Mouse (Mus musculus): ENCODE measurements around the gene Ier3. TPM values are rescaled to one million over a fixed set of nuclear protein-coding genes. Genes with fewer than 3 reads are reported as not detected.

Ier3 gene
- polyA plus RNA-seq, 1 experiment, result 28.4 TPM

DNA sequence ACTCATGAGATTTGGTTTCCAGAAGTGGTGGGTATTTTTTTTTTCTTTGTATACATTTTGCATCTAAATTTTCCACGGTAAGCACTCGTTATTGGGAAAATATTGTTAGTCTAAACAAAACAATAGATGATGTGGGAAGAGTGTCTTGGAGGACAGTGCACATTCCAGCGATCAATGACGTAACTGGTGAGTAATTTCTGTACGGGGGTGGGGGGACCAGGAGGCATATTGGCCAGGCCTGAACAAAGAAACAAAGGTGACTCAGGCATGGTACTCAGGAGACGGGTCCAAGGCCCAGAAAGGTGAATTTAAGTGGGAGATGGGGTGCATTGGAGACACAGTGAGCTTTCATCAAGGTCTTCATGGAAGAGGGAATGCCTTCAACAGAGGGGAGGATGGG, 25.8 kb upstream of the Ier3 start:
- no peak overlapping the region for H3K4me3 ChIP-seq (ENCODE audit: insufficient read depth, low read depth, low read length)
- no peaks in the 10 kb centered on the region for H3K36me3 ChIP-seq (ENCODE audit: control insufficient read depth, insufficient read depth, low read length)
- TF ChIP-seq POLR2A (IDR thresholded peaks at IDR 0.05; ENCODE audit: low read depth, low read length) (no peak), CTCF (conservative IDR thresholded peaks at IDR 0.05; ENCODE audit: insufficient read depth, insufficient read length, low read depth, low read length) (no peak)
- WGBS, result 80% methylated on average over 6 of the region's 6 CpGs
- DNase-seq, result no peak
- H3K27ac ChIP-seq (ENCODE audit: insufficient read depth, low read depth, low read length), result no peak overlapping the region
- H3K4me1 ChIP-seq (ENCODE audit: control insufficient read depth, insufficient read depth, low read length), result no peaks in the 10 kb centered on the region
- no peaks in the 10 kb centered on the region for H3K27me3 ChIP-seq (replicated peaks; ENCODE audit: control insufficient read depth, insufficient read depth, low read length)

DNA sequence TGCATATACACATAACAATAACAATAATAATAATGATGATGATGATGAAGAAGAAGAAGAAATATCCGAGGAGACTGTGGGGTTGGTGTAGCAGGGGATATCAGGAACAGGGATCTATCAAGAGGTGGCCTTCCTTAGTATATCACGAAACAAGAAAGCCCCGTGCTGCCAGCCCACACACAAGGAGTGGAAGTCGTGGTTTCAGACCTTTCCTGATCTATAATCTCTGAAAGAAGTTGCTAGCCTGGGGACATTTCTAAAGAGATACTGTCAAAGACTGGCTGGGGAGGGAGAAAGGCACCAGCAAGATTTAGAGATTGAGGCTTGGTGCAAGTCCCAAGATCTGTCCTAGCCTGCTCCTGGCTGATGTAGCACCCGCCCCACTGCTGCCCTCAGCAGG, 24.6 kb upstream of the Ier3 start:
- WGBS, result 73% methylated on average over 5 of the region's 5 CpGs
- TF ChIP-seq CTCF (conservative IDR thresholded peaks at IDR 0.05; ENCODE audit: insufficient read depth, insufficient read length, low read depth, low read length) (no peak), POLR2A (IDR thresholded peaks at IDR 0.05; ENCODE audit: low read depth, low read length) (no peak)

GRCm38 (mm10) chr17:35800905-35801304, 20.6 kb upstream of the Ier3 start:
- 90% methylated on average over 2 of the region's 2 CpGs for WGBS
- H3K27me3 ChIP-seq (replicated peaks; ENCODE audit: control insufficient read depth, insufficient read depth, low read length), result no peaks in the 10 kb centered on the region
- H3K4me1 ChIP-seq (ENCODE audit: control insufficient read depth, insufficient read depth, low read length), result peaks cover 11% of the 10 kb centered on the region
- TF ChIP-seq POLR2A (IDR thresholded peaks at IDR 0.05; ENCODE audit: low read depth, low read length) (no peak), CTCF (conservative IDR thresholded peaks at IDR 0.05; ENCODE audit: insufficient read depth, insufficient read length, low read depth, low read length) (no peak)
- H3K4me3 ChIP-seq (ENCODE audit: insufficient read depth, low read depth, low read length), result no peak overlapping the region
- DNase-seq, result no peak
- no peaks in the 10 kb centered on the region for H3K36me3 ChIP-seq (ENCODE audit: control insufficient read depth, insufficient read depth, low read length)
- no peak overlapping the region for H3K27ac ChIP-seq (ENCODE audit: insufficient read depth, low read depth, low read length)

More for the DNA sequence above, 24.6 kb upstream of the Ier3 start:
- Histone ChIP-seq H3K27ac (ENCODE audit: insufficient read depth, low read depth, low read length) (no peak overlapping the region), H3K4me3 (ENCODE audit: insufficient read depth, low read depth, low read length) (no peak overlapping the region), H3K4me1 (ENCODE audit: control insufficient read depth, insufficient read depth, low read length) (no peaks in the 10 kb centered on the region), H3K27me3 (replicated peaks; ENCODE audit: control insufficient read depth, insufficient read depth, low read length) (no peaks in the 10 kb centered on the region), H3K36me3 (ENCODE audit: control insufficient read depth, insufficient read depth, low read length) (no peaks in the 10 kb centered on the region)
- DNase-seq, result no peak

DNA sequence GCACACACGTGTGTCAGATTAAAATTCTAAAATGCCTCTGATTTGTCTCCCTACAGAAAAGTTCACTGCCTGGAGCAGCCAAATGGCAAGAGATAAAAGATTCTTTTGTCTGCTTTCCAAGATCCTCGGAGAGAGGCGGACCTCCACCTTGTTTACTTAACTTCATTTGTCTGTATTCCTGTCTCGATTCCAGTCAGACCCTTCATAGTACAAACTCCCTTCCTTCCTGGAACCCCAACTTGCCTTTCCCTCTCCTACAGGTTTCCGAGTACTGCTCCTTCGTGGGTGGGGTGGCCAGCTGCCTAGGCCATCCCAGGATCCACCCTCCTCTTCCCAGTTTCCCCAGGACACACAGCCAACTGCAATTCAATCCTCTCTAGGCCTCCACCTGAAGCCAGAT, 18.5 kb upstream of the Ier3 start:
- H3K27me3 ChIP-seq (replicated peaks; ENCODE audit: control insufficient read depth, insufficient read depth, low read length), result no peaks in the 10 kb centered on the region
- no peaks in the 10 kb centered on the region for H3K36me3 ChIP-seq (ENCODE audit: control insufficient read depth, insufficient read depth, low read length)
- WGBS, result 67% methylated on average over 6 of the region's 6 CpGs
- no peak overlapping the region for H3K27ac ChIP-seq (ENCODE audit: insufficient read depth, low read depth, low read length)
- peaks cover 11% of the 10 kb centered on the region for H3K4me1 ChIP-seq (ENCODE audit: control insufficient read depth, insufficient read depth, low read length)
- peak; percentile 67 for DNase-seq
- TF ChIP-seq CTCF (conservative IDR thresholded peaks at IDR 0.05; ENCODE audit: insufficient read depth, insufficient read length, low read depth, low read length), result no peak
- TF ChIP-seq POLR2A (IDR thresholded peaks at IDR 0.05; ENCODE audit: low read depth, low read length), result no peak
- no peak overlapping the region for H3K4me3 ChIP-seq (ENCODE audit: insufficient read depth, low read depth, low read length)

GRCm38 (mm10) chr17:35803858-35804399, 17.6 kb upstream of the Ier3 start:
- TF ChIP-seq CTCF (conservative IDR thresholded peaks at IDR 0.05; ENCODE audit: insufficient read depth, insufficient read length, low read depth, low read length) (no peak), POLR2A (IDR thresholded peaks at IDR 0.05; ENCODE audit: low read depth, low read length) (no peak)
- Histone ChIP-seq H3K36me3 (ENCODE audit: control insufficient read depth, insufficient read depth, low read length) (no peaks in the 10 kb centered on the region), H3K27me3 (replicated peaks; ENCODE audit: control insufficient read depth, insufficient read depth, low read length) (no peaks in the 10 kb centered on the region), H3K4me3 (ENCODE audit: insufficient read depth, low read depth, low read length) (no peak overlapping the region), H3K27ac (ENCODE audit: insufficient read depth, low read depth, low read length) (no peak overlapping the region), H3K4me1 (ENCODE audit: control insufficient read depth, insufficient read depth, low read length) (peaks cover 11% of the 10 kb centered on the region)
- 38% methylated on average over 4 of the region's 4 CpGs for whole genome bisulfite sequencing
- DNase-seq, result peak; percentile 65

- TF ChIP-seq CTCF (conservative IDR thresholded peaks at IDR 0.05; ENCODE audit: insufficient read depth, insufficient read length, low read depth, low read length) (no peak), POLR2A (IDR thresholded peaks at IDR 0.05; ENCODE audit: low read depth, low read length) (no peak)
- Histone ChIP-seq H3K4me3 (ENCODE audit: insufficient read depth, low read depth, low read length) (no peak overlapping the region), H3K27me3 (replicated peaks; ENCODE audit: control insufficient read depth, insufficient read depth, low read length) (no peaks in the 10 kb centered on the region), H3K27ac (ENCODE audit: insufficient read depth, low read depth, low read length) (peak overlapping the region; percentile 94), H3K4me1 (ENCODE audit: control insufficient read depth, insufficient read depth, low read length) (peaks cover 18% of the 10 kb centered on the region; the same call in 1 of the 2 replicates), H3K36me3 (ENCODE audit: control insufficient read depth, insufficient read depth, low read length) (no peaks in the 10 kb centered on the region)
- DNase-seq, result peak; percentile 84
- WGBS, result 41% methylated on average over 9 of the region's 9 CpGs
Measured at GRCm38 (mm10) chr17:35808073-35808472, 13.4 kb upstream of the Ier3 start.

- Histone ChIP-seq H3K36me3 (ENCODE audit: control insufficient read depth, insufficient read depth, low read length) (no peaks in the 10 kb centered on the region), H3K27me3 (replicated peaks; ENCODE audit: control insufficient read depth, insufficient read depth, low read length) (no peaks in the 10 kb centered on the region), H3K4me1 (ENCODE audit: control insufficient read depth, insufficient read depth, low read length) (peaks cover 24% of the 10 kb centered on the region), H3K4me3 (ENCODE audit: insufficient read depth, low read depth, low read length) (no peak overlapping the region), H3K27ac (ENCODE audit: insufficient read depth, low read depth, low read length) (no peak overlapping the region)
- 92% methylated on average over 11 of the region's 11 CpGs for WGBS
- TF ChIP-seq POLR2A (IDR thresholded peaks at IDR 0.05; ENCODE audit: low read depth, low read length) (no peak), CTCF (conservative IDR thresholded peaks at IDR 0.05; ENCODE audit: insufficient read depth, insufficient read length, low read depth, low read length) (no peak)
- no peak for DNase-seq
Measured at GRCm38 (mm10) chr17:35809395-35809794, 12.1 kb upstream of the Ier3 start.
